Mouse (Mus musculus) urinary bladder, postnatal 14 days (tissue): ENCODE data around the gene Mon1a.
A peak's percentile ranks its signal among the peaks of the same experiment; 100 is the strongest.

ENCODE experiments used
- DNase-seq: peaks from one replicate; pipeline ENCODE4 v3.0.0; 2021; ENCODE audit warnings: low spot score

Gene Mon1a

DNA sequence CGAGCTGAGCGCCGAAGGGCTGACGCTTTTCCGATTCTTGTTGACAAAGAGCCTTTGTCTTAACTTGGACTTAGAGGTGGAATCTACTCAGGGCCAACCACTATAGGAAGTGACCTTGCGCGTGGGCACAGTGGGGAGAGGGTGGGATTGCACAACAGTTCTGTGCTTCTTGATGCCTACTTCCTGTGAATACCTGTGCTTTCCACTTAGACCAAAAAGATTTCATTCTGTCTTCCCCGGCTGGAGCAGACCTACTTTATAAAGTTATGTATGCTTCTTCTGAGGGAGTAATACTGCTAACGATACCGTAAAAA lies 61.9 kb downstream of the Mon1a start, which contains the start of gene Traip:
TSS of gene Traip (plus strand) at position 215 of the 314 bp plus-strand sequence.
- no peak for DNase-seq

DNA sequence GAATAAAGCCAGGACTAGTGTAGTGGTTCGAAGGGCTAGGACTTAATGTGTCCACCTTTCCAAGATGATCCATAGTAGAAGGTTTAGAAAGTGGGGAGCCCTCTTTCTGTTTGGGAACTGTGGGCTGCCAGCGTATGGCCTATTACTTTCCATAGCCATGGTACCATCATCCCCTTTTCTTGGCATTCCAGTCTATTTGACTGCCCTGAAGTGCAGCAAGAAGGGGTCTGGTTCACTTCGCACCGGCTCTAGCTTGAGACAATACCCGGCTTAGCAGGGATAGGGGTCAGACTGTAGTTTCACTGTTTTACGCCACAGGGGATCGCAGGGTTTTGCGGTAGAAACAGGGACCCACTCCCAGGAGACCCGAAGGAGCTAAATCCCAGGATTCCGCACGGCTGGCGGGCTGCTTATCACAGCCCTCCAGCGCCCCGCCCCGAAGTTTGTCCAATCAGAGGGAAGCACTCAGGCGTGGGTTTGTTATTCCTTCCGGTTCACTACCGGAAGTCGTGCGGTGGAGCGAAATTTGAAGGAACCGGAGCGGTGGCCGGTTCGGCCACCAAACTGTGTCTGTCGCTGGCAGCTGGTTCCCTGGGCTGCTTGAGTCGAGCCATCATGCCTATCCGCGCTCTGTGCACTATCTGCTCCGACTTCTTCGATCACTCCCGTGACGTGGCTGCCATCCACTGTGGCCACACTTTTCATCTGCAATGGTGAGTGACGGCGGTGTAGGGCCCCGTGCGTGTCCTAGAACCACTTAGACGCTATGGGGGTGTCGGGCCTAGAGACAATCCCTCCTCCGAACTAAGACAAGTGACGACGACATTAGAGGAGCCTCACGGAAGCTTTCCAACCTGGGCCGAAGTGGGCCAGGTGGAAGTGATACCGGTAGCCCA lies 62.8 kb downstream of the Mon1a start:
- DNase-seq, result peak; percentile 94
